Mouse (Mus musculus): Measurements from ENCODE around the gene Get4. TPM values are rescaled to one million over a fixed set of nuclear protein-coding genes. Genes with fewer than 3 reads are reported as not detected.

The Get4 gene
- polyA plus RNA-seq, 1 experiment from 2014 or later, result 145 TPM

DNA sequence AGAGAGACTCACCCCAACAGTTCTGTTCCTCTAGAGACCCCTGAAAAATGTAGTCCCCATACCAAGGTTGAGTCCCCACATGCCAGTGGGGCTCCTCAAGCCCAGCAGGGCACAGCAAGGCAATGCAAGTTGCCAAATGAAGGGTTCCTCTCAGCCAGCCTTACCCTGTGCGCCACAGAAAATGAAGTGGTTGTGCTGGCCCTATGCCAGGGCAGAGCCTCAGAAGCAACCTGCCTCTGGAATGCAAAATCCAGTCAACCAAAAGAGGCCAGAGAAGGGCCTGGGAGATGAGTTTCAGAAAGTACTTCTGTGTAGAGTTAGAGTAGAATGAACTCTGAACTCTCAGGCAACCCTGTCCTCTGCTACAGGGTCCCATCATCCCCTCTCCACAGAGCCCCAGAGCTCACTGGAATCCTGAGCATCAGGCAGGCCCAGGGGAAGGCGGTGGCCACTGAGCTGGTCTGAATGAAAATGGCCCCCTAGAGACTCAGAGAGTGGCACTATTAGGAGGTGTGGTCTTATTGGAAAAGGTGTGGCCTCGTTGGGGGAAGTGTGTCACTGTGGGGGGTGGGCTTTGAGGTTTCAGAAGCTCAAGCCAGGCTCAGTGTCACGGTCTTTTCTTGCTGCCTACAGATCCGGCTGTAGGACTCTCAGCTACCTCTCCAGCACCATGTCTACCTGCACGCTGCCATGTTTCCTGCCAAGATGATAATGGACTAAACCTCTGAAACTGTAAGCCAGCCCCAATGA, 39.9 kb downstream of the Get4 start:
- H3K27ac ChIP-seq (ENCODE audit: low read depth, low read length), result no peak overlapping the region
- H3K9ac ChIP-seq (ENCODE audit: low read length), result no peak overlapping the region
- H3K27me3 ChIP-seq (ENCODE audit: control insufficient read depth, insufficient read depth, low read length), result no peaks in the 10 kb centered on the region
- H3K9me3 ChIP-seq (ENCODE audit: control insufficient read depth, low read length), result no peaks in the 10 kb centered on the region
- 72% methylated on average over 6 of the region's 6 CpGs for WGBS
- H3K4me1 ChIP-seq (ENCODE audit: control insufficient read depth, insufficient read depth, low read length), result no peaks in the 10 kb centered on the region
- DNase-seq (ENCODE audit: low spot score), result no peak
- H3K4me2 ChIP-seq (ENCODE audit: low read depth), result no peak overlapping the region
- no peak overlapping the region for H3K4me3 ChIP-seq (ENCODE audit: low read depth, low read length)
- ATAC-seq (ENCODE audit: insufficient read depth, low FRiP score, low TSS enrichment), result no peak
- no peaks in the 10 kb centered on the region for H3K36me3 ChIP-seq (ENCODE audit: control insufficient read depth, insufficient read depth, low read length)

DNA sequence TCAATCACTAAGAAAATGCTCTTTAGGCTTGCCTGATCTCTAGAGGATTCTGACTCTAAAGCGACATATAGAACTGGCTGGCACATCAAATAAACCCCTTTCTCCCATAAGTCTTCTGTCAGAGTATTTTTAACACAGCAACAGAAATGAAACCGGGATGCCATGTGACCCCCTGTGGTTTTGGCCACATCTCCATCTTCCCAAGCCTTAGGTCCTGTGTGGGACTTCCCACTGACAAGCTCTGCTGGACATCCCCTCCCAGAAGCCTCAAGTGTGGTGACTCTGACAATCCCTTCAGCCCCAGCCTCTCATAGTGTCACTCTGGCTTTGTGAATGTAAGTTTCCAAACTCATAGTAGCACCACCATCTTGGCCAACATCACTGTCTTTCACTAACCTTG, 42.0 kb downstream of the Get4 start:
- H3K4me3 ChIP-seq (ENCODE audit: low read depth, low read length), result no peak overlapping the region
- H3K27ac ChIP-seq (ENCODE audit: low read depth, low read length), result no peak overlapping the region
- no peaks in the 10 kb centered on the region for H3K27me3 ChIP-seq (ENCODE audit: control insufficient read depth, insufficient read depth, low read length)
- ATAC-seq (ENCODE audit: insufficient read depth, low FRiP score, low TSS enrichment), result no peak
- WGBS, result 82% methylated on average over 2 of the region's 2 CpGs
- no peak overlapping the region for H3K4me2 ChIP-seq (ENCODE audit: low read depth)
- no peaks in the 10 kb centered on the region for H3K9me3 ChIP-seq (ENCODE audit: control insufficient read depth, low read length)
- DNase-seq (ENCODE audit: low spot score), result no peak
- no peaks in the 10 kb centered on the region for H3K4me1 ChIP-seq (ENCODE audit: control insufficient read depth, insufficient read depth, low read length)
- no peaks in the 10 kb centered on the region for H3K36me3 ChIP-seq (ENCODE audit: control insufficient read depth, insufficient read depth, low read length)
- H3K9ac ChIP-seq (ENCODE audit: low read length), result no peak overlapping the region

- H3K27me3 ChIP-seq (ENCODE audit: control insufficient read depth, insufficient read depth, low read length), result no peaks in the 10 kb centered on the region
- 91% methylated on average over 10 of the region's 10 CpGs for WGBS
- no peaks in the 10 kb centered on the region for H3K9me3 ChIP-seq (ENCODE audit: control insufficient read depth, low read length)
- no peak overlapping the region for H3K27ac ChIP-seq (ENCODE audit: low read depth, low read length)
- DNase-seq (ENCODE audit: low spot score) (no peak), ATAC-seq (ENCODE audit: insufficient read depth, low FRiP score, low TSS enrichment) (no peak)
- no peak overlapping the region for H3K4me2 ChIP-seq (ENCODE audit: low read depth)
- H3K36me3 ChIP-seq (ENCODE audit: control insufficient read depth, insufficient read depth, low read length), result no peaks in the 10 kb centered on the region
- H3K4me3 ChIP-seq (ENCODE audit: low read depth, low read length), result no peak overlapping the region
- H3K4me1 ChIP-seq (ENCODE audit: control insufficient read depth, insufficient read depth, low read length), result no peaks in the 10 kb centered on the region
- no peak overlapping the region for H3K9ac ChIP-seq (ENCODE audit: low read length)
Measured at GRCm38 (mm10) chr5:139297092-139297491, 45.0 kb downstream of the Get4 start.

DNA sequence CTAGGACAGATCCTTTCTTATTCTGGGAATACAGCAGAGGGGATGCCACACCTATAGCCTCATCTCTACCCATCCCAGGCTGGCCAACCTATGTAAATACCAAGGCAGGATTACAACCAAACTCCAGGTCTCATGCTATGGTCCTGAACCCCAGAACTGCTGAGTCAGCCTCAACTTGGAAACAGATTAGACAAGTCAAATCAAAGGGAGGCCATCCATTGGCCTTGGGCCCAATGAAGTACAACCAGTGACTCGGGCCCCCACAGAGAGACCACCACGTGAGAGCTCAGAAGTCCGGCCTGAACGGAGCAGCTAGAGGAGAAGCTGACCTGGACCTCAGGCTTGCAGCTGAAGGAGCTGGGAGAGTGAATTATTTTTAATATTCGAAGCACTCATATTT, 45.6 kb downstream of the Get4 start:
- Histone ChIP-seq H3K4me2 (ENCODE audit: low read depth) (no peak overlapping the region), H3K9me3 (ENCODE audit: control insufficient read depth, low read length) (no peaks in the 10 kb centered on the region), H3K4me3 (ENCODE audit: low read depth, low read length) (no peak overlapping the region), H3K27me3 (ENCODE audit: control insufficient read depth, insufficient read depth, low read length) (no peaks in the 10 kb centered on the region), H3K4me1 (ENCODE audit: control insufficient read depth, insufficient read depth, low read length) (no peaks in the 10 kb centered on the region), H3K27ac (ENCODE audit: low read depth, low read length) (no peak overlapping the region), H3K9ac (ENCODE audit: low read length) (no peak overlapping the region), H3K36me3 (ENCODE audit: control insufficient read depth, insufficient read depth, low read length) (no peaks in the 10 kb centered on the region)
- DNase-seq (ENCODE audit: low spot score) (no peak), ATAC-seq (ENCODE audit: insufficient read depth, low FRiP score, low TSS enrichment) (no peak)
- WGBS, result 79% methylated on average over 5 of the region's 5 CpGs

- Histone ChIP-seq H3K4me2 (ENCODE audit: low read depth) (no peak overlapping the region), H3K27me3 (ENCODE audit: control insufficient read depth, insufficient read depth, low read length) (no peaks in the 10 kb centered on the region), H3K9me3 (ENCODE audit: control insufficient read depth, low read length) (no peaks in the 10 kb centered on the region), H3K4me1 (ENCODE audit: control insufficient read depth, insufficient read depth, low read length) (no peaks in the 10 kb centered on the region), H3K4me3 (ENCODE audit: low read depth, low read length) (no peak overlapping the region), H3K9ac (ENCODE audit: low read length) (no peak overlapping the region), H3K36me3 (ENCODE audit: control insufficient read depth, insufficient read depth, low read length) (no peaks in the 10 kb centered on the region), H3K27ac (ENCODE audit: low read depth, low read length) (no peak overlapping the region)
- WGBS, result 87% methylated on average over 6 of the region's 6 CpGs
- ATAC-seq (ENCODE audit: insufficient read depth, low FRiP score, low TSS enrichment), result no peak
- no peak for DNase-seq (ENCODE audit: low spot score)
Measured at GRCm38 (mm10) chr5:139302101-139302500, 50.0 kb downstream of the Get4 start.

GRCm38 (mm10) chr5:139303646-139304061, 51.5 kb downstream of the Get4 start:
- Histone ChIP-seq H3K4me1 (ENCODE audit: control insufficient read depth, insufficient read depth, low read length) (no peaks in the 10 kb centered on the region), H3K9me3 (ENCODE audit: control insufficient read depth, low read length) (no peaks in the 10 kb centered on the region), H3K4me2 (ENCODE audit: low read depth) (no peak overlapping the region), H3K4me3 (ENCODE audit: low read depth, low read length) (no peak overlapping the region), H3K36me3 (ENCODE audit: control insufficient read depth, insufficient read depth, low read length) (no peaks in the 10 kb centered on the region), H3K9ac (ENCODE audit: low read length) (no peak overlapping the region), H3K27me3 (ENCODE audit: control insufficient read depth, insufficient read depth, low read length) (no peaks in the 10 kb centered on the region), H3K27ac (ENCODE audit: low read depth, low read length) (no peak overlapping the region)
- ATAC-seq (ENCODE audit: insufficient read depth, low FRiP score, low TSS enrichment) (no peak), DNase-seq (ENCODE audit: low spot score) (no peak)
- 87% methylated on average over 9 of the region's 9 CpGs for WGBS

GRCm38 (mm10) chr5:139309946-139310345, 57.8 kb downstream of the Get4 start:
- DNase-seq (ENCODE audit: low spot score), result no peak
- 85% methylated on average over 3 of the region's 3 CpGs for whole genome bisulfite sequencing
- Histone ChIP-seq H3K27me3 (ENCODE audit: control insufficient read depth, insufficient read depth, low read length) (no peaks in the 10 kb centered on the region), H3K9me3 (ENCODE audit: control insufficient read depth, low read length) (no peaks in the 10 kb centered on the region), H3K9ac (ENCODE audit: low read length) (no peak overlapping the region), H3K4me3 (ENCODE audit: low read depth, low read length) (no peak overlapping the region), H3K36me3 (ENCODE audit: control insufficient read depth, insufficient read depth, low read length) (no peaks in the 10 kb centered on the region), H3K27ac (ENCODE audit: low read depth, low read length) (no peak overlapping the region), H3K4me1 (ENCODE audit: control insufficient read depth, insufficient read depth, low read length) (no peaks in the 10 kb centered on the region), H3K4me2 (ENCODE audit: low read depth) (no peak overlapping the region)
- ATAC-seq (ENCODE audit: insufficient read depth, low FRiP score, low TSS enrichment), result no peak

GRCm38 (mm10) chr5:139310477-139310876, 58.4 kb downstream of the Get4 start:
- H3K27me3 ChIP-seq (ENCODE audit: control insufficient read depth, insufficient read depth, low read length), result no peaks in the 10 kb centered on the region
- no peak overlapping the region for H3K4me3 ChIP-seq (ENCODE audit: low read depth, low read length)
- no peak overlapping the region for H3K27ac ChIP-seq (ENCODE audit: low read depth, low read length)
- H3K36me3 ChIP-seq (ENCODE audit: control insufficient read depth, insufficient read depth, low read length), result no peaks in the 10 kb centered on the region
- ATAC-seq (ENCODE audit: insufficient read depth, low FRiP score, low TSS enrichment), result no peak
- H3K4me2 ChIP-seq (ENCODE audit: low read depth), result no peak overlapping the region
- 92% methylated on average over 4 of the region's 4 CpGs for WGBS
- H3K4me1 ChIP-seq (ENCODE audit: control insufficient read depth, insufficient read depth, low read length), result no peaks in the 10 kb centered on the region
- DNase-seq (ENCODE audit: low spot score), result no peak
- H3K9ac ChIP-seq (ENCODE audit: low read length), result no peak overlapping the region
- no peaks in the 10 kb centered on the region for H3K9me3 ChIP-seq (ENCODE audit: control insufficient read depth, low read length)

DNA sequence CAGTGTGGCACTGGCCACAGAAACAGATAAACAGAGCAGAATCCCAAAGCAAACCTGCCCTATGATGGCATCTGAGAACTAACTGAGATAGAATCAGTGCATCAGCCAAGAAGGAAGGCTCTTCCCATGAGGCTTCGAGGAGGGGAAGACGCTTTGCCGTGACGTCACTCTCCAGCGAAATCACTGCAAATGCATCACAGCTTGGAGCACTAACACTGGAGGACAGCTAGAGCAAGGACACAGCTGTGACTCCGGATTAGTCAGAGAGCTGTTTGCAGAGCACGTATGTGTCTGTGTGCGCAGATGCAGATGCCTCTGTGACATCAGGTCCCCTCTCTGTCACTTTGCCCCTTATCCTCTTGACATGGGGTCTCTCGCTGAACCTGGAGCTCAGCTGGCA, 59.7 kb downstream of the Get4 start:
- no peak overlapping the region for H3K4me2 ChIP-seq (ENCODE audit: low read depth)
- no peak overlapping the region for H3K4me3 ChIP-seq (ENCODE audit: low read depth, low read length)
- no peaks in the 10 kb centered on the region for H3K27me3 ChIP-seq (ENCODE audit: control insufficient read depth, insufficient read depth, low read length)
- no peak overlapping the region for H3K9ac ChIP-seq (ENCODE audit: low read length)
- ATAC-seq (ENCODE audit: insufficient read depth, low FRiP score, low TSS enrichment), result no peak
- H3K36me3 ChIP-seq (ENCODE audit: control insufficient read depth, insufficient read depth, low read length), result no peaks in the 10 kb centered on the region
- WGBS, result 88% methylated on average over 9 of the region's 9 CpGs
- DNase-seq (ENCODE audit: low spot score), result no peak
- H3K27ac ChIP-seq (ENCODE audit: low read depth, low read length), result no peak overlapping the region
- no peaks in the 10 kb centered on the region for H3K9me3 ChIP-seq (ENCODE audit: control insufficient read depth, low read length)
- no peaks in the 10 kb centered on the region for H3K4me1 ChIP-seq (ENCODE audit: control insufficient read depth, insufficient read depth, low read length)
